Mouse (Mus musculus) c-Kit-negative CD71-positive TER-119-positive erythroid progenitor cells, embryonic 14.5 days (primary cell): Measurements from ENCODE around the gene Ep400.

ENCODE experiments used
- DNase-seq: peaks from one replicate; pipeline ENCODE4 v3.0.0-alpha.2; 2013; ENCODE audit warnings: low read depth, low spot score

Gene Ep400

GRCm38 (mm10) chr5:110665486-110666121 is 104.9 kb downstream of the Ep400 start:
- DNase-seq, result no peak

- DNase-seq, result no peak
These were observed 105.7 kb downstream of the Ep400 start for GRCm38 (mm10) chr5:110664750-110665269.

- no peak for DNase-seq
These were observed 106.5 kb downstream of the Ep400 start for GRCm38 (mm10) chr5:110664041-110664440.

- DNase-seq, result no peak
These were observed 110.8 kb downstream of the Ep400 start for GRCm38 (mm10) chr5:110659682-110660081.

- no peak for DNase-seq
These were observed 116.8 kb downstream of the Ep400 start for GRCm38 (mm10) chr5:110653686-110654085.

GRCm38 (mm10) chr5:110652719-110653648 is 117.5 kb downstream of the Ep400 start, which contains the start of the genes Noc4l and Ddx51:
TSS of gene Noc4l (minus strand) at chr5:110653417.
TSS of gene Ddx51 (plus strand) at chr5:110653451.
- peak; percentile 93 for DNase-seq

GRCm38 (mm10) chr5:110646377-110646776 is 124.1 kb downstream of the Ep400 start:
- no peak for DNase-seq

- DNase-seq, result peak; percentile 65
These were observed 131.1 kb downstream of the Ep400 start for GRCm38 (mm10) chr5:110639459-110639858.

GRCm38 (mm10) chr5:110638306-110639074 is 132.0 kb downstream of the Ep400 start:
- no peak for DNase-seq

- no peak for DNase-seq
These were observed 134.4 kb downstream of the Ep400 start for GRCm38 (mm10) chr5:110635951-110636707.

GRCm38 (mm10) chr5:110629525-110630120 is 140.9 kb downstream of the Ep400 start:
- DNase-seq, result no peak

GRCm38 (mm10) chr5:110628156-110628555 is 142.4 kb downstream of the Ep400 start:
- DNase-seq, result no peak

- no peak for DNase-seq
These were observed 143.2 kb downstream of the Ep400 start for GRCm38 (mm10) chr5:110627351-110627750.

GRCm38 (mm10) chr5:110624319-110624718 is 146.2 kb downstream of the Ep400 start:
- no peak for DNase-seq

GRCm38 (mm10) chr5:110619226-110619625 is 151.3 kb downstream of the Ep400 start:
- no peak for DNase-seq
